Mouse (Mus musculus): Measurements from ENCODE around the gene Crhr2.

Crhr2 gene

DNA sequence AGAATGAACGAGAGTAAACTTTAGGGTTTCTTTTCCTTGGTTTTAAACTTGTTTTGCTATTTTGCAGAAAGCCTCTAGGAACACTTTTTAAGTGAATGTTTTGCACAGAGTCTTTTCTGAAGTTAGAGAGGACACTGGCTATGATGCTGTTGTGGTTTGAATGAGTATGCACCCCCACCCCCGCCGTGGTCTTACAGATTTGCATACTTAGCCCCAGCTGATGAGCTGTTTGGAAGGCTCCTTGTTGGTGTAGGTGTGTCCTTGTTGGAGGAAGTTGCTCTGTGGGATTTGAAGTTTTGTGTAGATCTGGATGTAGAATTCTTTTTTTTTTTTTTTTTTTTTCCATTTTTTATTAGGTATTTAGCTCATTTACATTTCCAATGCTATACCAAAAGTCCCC lies 75.4 kb downstream of the Crhr2 start:
- no peak for ATAC-seq (ENCODE audit: insufficient number of reproducible peaks, low FRiP score, low TSS enrichment)

DNA sequence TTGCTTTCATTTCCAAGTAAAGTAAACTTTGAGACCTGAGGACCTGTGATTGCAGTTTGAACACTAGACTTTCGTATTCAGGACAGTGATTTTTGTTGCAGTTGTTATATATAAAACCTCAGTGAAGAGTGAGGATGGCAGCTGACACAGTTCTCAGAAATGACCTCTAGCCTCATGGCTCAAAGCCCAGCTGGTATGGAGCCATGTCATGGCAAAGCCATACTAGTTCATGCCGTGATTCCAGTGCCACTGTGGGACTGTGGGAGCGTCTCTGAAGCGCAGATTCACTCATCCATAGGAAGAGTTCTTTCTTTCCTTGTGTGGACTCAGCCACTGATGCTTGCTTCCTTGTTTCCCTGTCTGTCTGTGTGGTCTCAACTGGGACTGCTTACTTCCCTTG lies 78.3 kb downstream of the Crhr2 start:
- no peak for ATAC-seq (ENCODE audit: insufficient number of reproducible peaks, low FRiP score, low TSS enrichment)

DNA sequence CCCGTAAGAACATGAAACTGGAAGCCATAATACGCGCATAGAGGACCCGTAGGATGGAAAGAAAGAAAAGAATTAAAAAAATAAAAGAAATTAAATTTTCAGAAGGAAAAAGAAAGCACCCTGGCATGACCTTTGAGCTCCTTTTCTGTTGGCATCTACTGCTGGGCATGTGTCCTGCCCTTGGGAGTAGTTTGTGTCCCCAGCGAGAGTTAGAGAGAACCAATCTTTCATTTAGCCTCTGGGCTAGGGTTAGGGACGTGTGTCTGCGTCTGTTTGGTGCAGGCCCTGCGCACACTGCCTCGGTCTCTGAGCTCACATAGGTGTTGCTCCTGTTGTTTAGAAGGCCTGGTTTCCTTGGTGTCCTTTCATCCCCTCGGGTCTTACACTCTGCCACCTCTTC lies 83.6 kb downstream of the Crhr2 start:
- no peak for ATAC-seq (ENCODE audit: insufficient number of reproducible peaks, low FRiP score, low TSS enrichment)

DNA sequence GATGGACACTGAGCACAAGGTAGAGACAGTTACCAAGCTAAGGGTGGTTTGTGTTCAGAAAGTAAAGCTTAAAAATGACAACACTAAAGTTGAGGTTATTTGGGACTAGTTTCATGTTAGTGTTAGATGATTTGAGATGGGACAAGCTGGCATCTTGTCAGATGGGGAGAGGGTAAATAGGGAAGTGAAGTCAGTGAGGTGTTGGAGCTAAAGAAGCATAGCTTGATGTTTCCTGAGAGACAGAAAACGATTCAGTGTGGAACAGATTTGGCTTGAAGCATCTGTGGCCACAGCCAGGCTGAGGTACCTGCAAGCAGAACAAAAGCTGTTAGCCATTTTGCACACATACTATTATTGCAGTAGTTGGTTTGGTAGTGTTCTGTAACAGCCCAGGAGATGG lies 87.5 kb downstream of the Crhr2 start:
- no peak for ATAC-seq (ENCODE audit: insufficient number of reproducible peaks, low FRiP score, low TSS enrichment)

DNA sequence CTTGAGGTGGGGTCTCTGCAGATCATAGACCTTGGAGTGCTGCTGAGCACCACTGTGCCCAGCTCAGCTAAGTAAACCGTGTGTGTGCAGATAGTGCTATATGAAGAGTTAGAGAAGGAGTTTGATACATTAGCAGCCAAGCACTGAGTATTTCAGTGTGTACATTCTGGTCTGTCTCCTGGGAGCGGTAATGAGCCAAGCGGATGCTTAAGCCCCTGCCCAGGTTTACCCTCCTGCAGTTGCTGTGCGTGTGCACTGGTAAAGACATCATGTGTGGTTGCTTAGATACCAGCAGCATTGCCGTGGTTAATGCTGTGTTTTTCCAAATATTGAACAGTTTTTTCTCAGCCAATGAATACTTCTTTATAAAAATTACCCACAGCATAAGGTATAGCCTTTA lies 88.3 kb downstream of the Crhr2 start:
- ATAC-seq (ENCODE audit: insufficient number of reproducible peaks, low FRiP score, low TSS enrichment): no peak

DNA sequence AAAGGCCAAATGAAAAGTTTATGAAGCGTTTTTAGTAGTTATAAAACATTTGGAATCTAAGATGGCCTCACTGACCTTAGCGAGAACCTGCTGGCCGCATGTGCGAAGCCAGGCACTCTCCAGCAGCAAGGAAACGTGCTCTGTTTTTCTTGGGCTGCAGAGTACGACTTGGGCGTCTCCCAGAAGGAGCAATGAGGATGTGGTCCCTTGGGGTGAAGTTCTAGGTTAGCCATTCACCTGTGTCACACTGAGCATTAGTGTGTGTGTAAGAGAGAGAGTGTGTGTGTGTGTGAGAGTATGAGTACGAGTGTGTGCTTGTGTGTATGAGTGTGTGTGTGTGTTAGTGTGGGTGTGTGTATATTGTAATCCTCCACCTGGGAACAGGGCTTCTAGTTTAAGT lies 89.6 kb downstream of the Crhr2 start:
- ATAC-seq (ENCODE audit: insufficient number of reproducible peaks, low FRiP score, low TSS enrichment): no peak
